In the genomic region with DNA sequence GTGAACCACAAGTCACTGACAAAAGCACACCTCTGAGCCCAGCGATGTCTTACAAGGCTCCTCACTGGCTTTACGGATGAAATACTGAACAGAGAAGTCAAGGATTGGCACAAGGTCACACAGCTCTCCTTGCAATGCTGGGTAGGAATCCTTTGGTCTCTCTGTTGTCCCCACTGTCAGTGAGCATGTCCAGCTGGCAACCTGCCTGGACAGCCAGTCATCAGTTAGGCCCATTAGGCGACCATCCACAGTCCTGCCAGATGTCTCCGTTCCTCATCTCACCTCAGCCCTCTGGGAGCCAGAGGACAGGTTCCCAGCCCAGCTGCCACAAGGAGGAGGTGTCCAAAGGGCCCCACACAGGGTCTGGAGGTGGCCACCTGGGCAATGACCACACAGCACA, we compare ENCODE assay signal across 17 mouse cellular contexts. TPM values are rescaled to one million over a fixed set of nuclear protein-coding genes. Genes with fewer than 3 reads are reported as not detected.
A peak's percentile ranks its signal among the peaks of the same experiment; 100 is the strongest.
DNase-seq lines count a peak whose midpoint lies in the region; ATAC-seq and TF ChIP-seq lines count a peak whose summit lies in the region.
"Had no signal": no experiment of that assay in that cellular context is flagged by ENCODE, and none has a peak within 500 bp of the region (broad histone marks: within the 10 kb centered on the region; RNA-seq: fewer than 3 reads in every experiment).

No protein-coding gene starts in this region.

- H3K36me3 ChIP-seq in heart, embryonic 12.5 days, result no peaks in the 10 kb centered on the region
- no peaks in the 10 kb centered on the region for H3K36me3 ChIP-seq in heart, embryonic 10.5 days
- no peaks in the 10 kb centered on the region for H3K36me3 ChIP-seq in lung, embryonic 15.5 days
- no peaks in the 10 kb centered on the region; the same call in 1 of the 2 replicates for H3K36me3 ChIP-seq in lung, postnatal 0 days (ENCODE audit: insufficient read depth, low read length)

- TF ChIP-seq EP300 in lung, postnatal 0 days (IDR thresholded peaks at IDR 0.05), result no peak

- H3K9me3 ChIP-seq in heart, embryonic 12.5 days (replicated peaks), result no peaks in the 10 kb centered on the region
- H3K9me3 ChIP-seq in heart, embryonic 10.5 days, result no peaks in the 10 kb centered on the region
- no peaks in the 10 kb centered on the region for H3K9me3 ChIP-seq in lung, embryonic 15.5 days
- H3K9me3 ChIP-seq in lung, postnatal 0 days (ENCODE audit: low read length), result no peaks in the 10 kb centered on the region

- no peak overlapping the region for H3K4me2 ChIP-seq in heart, embryonic 12.5 days
- H3K4me2 ChIP-seq in lung, embryonic 15.5 days, result no peak overlapping the region
- no peak overlapping the region for H3K4me2 ChIP-seq in lung, postnatal 0 days (replicated peaks; ENCODE audit: low read depth, low read length)

- intact Hi-C loops in left cerebral cortex, adult 2 months (cut with DNase I), result no loop called here

- TF ChIP-seq CTCF in lung, postnatal 0 days (IDR thresholded peaks at IDR 0.05), result no peak
- TF ChIP-seq CTCF in left cerebral cortex, adult 2 months (IDR thresholded peaks at IDR 0.05), result no peak

- peaks cover 9% of the 10 kb centered on the region; the same call in 1 of the 2 replicates for H3K4me1 ChIP-seq in heart, embryonic 12.5 days (replicated peaks)
- H3K4me1 ChIP-seq in heart, embryonic 10.5 days, result peaks cover 13% of the 10 kb centered on the region
- H3K4me1 ChIP-seq in lung, embryonic 15.5 days, result no peaks in the 10 kb centered on the region
- H3K4me1 ChIP-seq in lung, postnatal 0 days (ENCODE audit: insufficient read depth, low read depth, low read length), result no peaks in the 10 kb centered on the region

- no peak for DNase-seq in heart, embryonic 10.5 days (ENCODE audit: low spot score)
- no peak for DNase-seq in lung, postnatal 0 days (ENCODE audit: low spot score)
- peak; percentile 24 for DNase-seq in Muller cell, postnatal 12 days (ENCODE audit: inconsistent ontology term)
- peak; percentile 68 to 70 for DNase-seq in adrenal gland, postnatal 36 days
- no peak for DNase-seq in cerebellum, postnatal 36 days
- no peak for DNase-seq in left cerebral cortex, adult 2 months (ENCODE audit: extremely low spot score in 1 of 2, low spot score in 2 of 2)
- DNase-seq: gastrocnemius, postnatal 10 days; heart, adult 18-20 months; kidney, adult 2 months; liver; liver, postnatal 0 days; thymus, postnatal 14 days had no signal

- H3K9ac ChIP-seq in heart, embryonic 12.5 days, result no peak overlapping the region
- no peak overlapping the region for H3K9ac ChIP-seq in lung, embryonic 15.5 days
- no peak overlapping the region for H3K9ac ChIP-seq in lung, postnatal 0 days (replicated peaks; ENCODE audit: low read depth)
- H3K9ac ChIP-seq: liver, postnatal 0 days had no signal

- WGBS in heart, embryonic 12.5 days, result 72% methylated on average over 4 of the region's 4 CpGs
- WGBS in heart, embryonic 10.5 days, result 80% methylated on average over 4 of the region's 4 CpGs
- WGBS in lung, embryonic 15.5 days, result 54% methylated on average over 4 of the region's 4 CpGs
- 64% methylated on average over 4 of the region's 4 CpGs for WGBS in lung, postnatal 0 days

- H3K4me3 ChIP-seq in heart, embryonic 12.5 days, result no peak overlapping the region
- H3K4me3 ChIP-seq in heart, embryonic 10.5 days, result no peak overlapping the region
- H3K4me3 ChIP-seq in lung, embryonic 15.5 days, result no peak overlapping the region
- no peak overlapping the region for H3K4me3 ChIP-seq in lung, postnatal 0 days (ENCODE audit: low read depth, low read length)
- H3K4me3 ChIP-seq in left cerebral cortex, adult 2 months, result no peak overlapping the region

- ATAC-seq in heart, embryonic 12.5 days (ENCODE audit: insufficient number of reproducible peaks, low FRiP score), result 0 out of 2 replicates have a peak, but pooled peaks have one; percentile 29
- 0 out of 2 replicates have a peak, but pooled peaks have one; percentile 27 for ATAC-seq in lung, embryonic 15.5 days (ENCODE audit: borderline replicate concordance, extremely low read depth, low FRiP score, low TSS enrichment)
- no peak for ATAC-seq in lung, postnatal 0 days
- ATAC-seq: hindbrain, embryonic 16.5 days; liver, postnatal 0 days had no signal

- H3K27ac ChIP-seq in heart, embryonic 12.5 days (ENCODE audit: poor library complexity, severe bottlenecking), result no peak overlapping the region
- no peak overlapping the region for H3K27ac ChIP-seq in heart, embryonic 10.5 days
- no peak overlapping the region for H3K27ac ChIP-seq in lung, embryonic 15.5 days
- no peak overlapping the region for H3K27ac ChIP-seq in lung, postnatal 0 days (ENCODE audit: low read length)
- H3K27ac ChIP-seq in left cerebral cortex, adult 2 months, result no peak overlapping the region

- H3K27me3 ChIP-seq in heart, embryonic 12.5 days (replicated peaks), result peaks cover 42% of the 10 kb centered on the region
- peaks cover 69% of the 10 kb centered on the region for H3K27me3 ChIP-seq in heart, embryonic 10.5 days (ENCODE audit: insufficient read depth, poor library complexity, severe bottlenecking)
- H3K27me3 ChIP-seq in lung, embryonic 15.5 days, result peaks cover 5% of the 10 kb centered on the region; the same call in 1 of the 2 replicates
- H3K27me3 ChIP-seq in lung, postnatal 0 days (replicated peaks; ENCODE audit: insufficient read depth, low read length), result no peaks in the 10 kb centered on the region

RNA-seq across cellular contexts. Expression of a gene that starts 17.3 kb away (rescaled TPM):
- polyA plus RNA-seq in heart, embryonic 12.5 days (2016; fragmentation: Nextera tagmentation; extraction: Ambion mirVana), result not detected in 2 replicates
- 0.09 TPM in 1 of 2 replicates, not detected in the other for polyA plus RNA-seq in heart, embryonic 10.5 days (2016; fragmentation: Nextera tagmentation; extraction: Ambion mirVana)
- 0.17 TPM in 1 of 2 replicates, not detected in the other for polyA plus RNA-seq in lung, embryonic 15.5 days (2015; fragmentation: Nextera tagmentation; extraction: Ambion mirVana)
- not detected in 2 replicates for polyA plus RNA-seq in lung, postnatal 0 days (2015; fragmentation: Nextera tagmentation; extraction: Ambion mirVana)
- 1 to 10 TPM; 1.6 to 1.8 TPM for total RNA-seq in adrenal gland, postnatal 36 days (2021)
- 100 to 1,000 TPM; 159 to 170 TPM for total RNA-seq in left cerebral cortex, adult 2 months (2021)
- polyA plus RNA-seq: heart, embryonic 16.5 days; liver, postnatal 0 days; spleen, adult 2 months had no signal

Comparison
In these comparisons a context has a peak if more than half of its experiments do, and no peak if none do; other contexts are left out.
1. DNase-seq: peak in Muller cell, postnatal 12 days (single experiment) and adrenal gland, postnatal 36 days (2 of 2); none in heart, embryonic 10.5 days (single experiment), lung, postnatal 0 days (single experiment), cerebellum, postnatal 36 days (0 of 2) and left cerebral cortex, adult 2 months (0 of 2).